Mouse (Mus musculus) spleen, postnatal 36 days (tissue): ENCODE measurements at regions not wholly inside any gene's neighbourhood (a gene's known extent, or its start where the extent isn't known, plus 50 kb on each side); places are given as distances from the start of the nearest gene placed in this dataset.

Experiments used
- DNase-seq, 2 experiments: peaks; one replicate each; pipeline ENCODE4 v3.0.0; 2022; ENCODE audit warnings: low spot score in 2 of 2, mixed read lengths in 1 of 2

GRCm38 (mm10) chr1:102628061-102628460, 2140.3 kb upstream of the Cdh20 start:
- DNase-seq: peak; percentile 84 to 92

- DNase-seq: no peak
Observed at GRCm38 (mm10) chr1:102644379-102644778, 2123.9 kb upstream of the Cdh20 start.

GRCm38 (mm10) chr1:102687367-102688070, 2080.8 kb upstream of the Cdh20 start:
- DNase-seq: no peak

GRCm38 (mm10) chr1:102716459-102716858, 2051.9 kb upstream of the Cdh20 start:
- no peak for DNase-seq

GRCm38 (mm10) chr1:102733991-102734390, 2034.3 kb upstream of the Cdh20 start:
- no peak for DNase-seq

- no peak for DNase-seq
Observed at GRCm38 (mm10) chr1:102735392-102735791, 2032.9 kb upstream of the Cdh20 start.

GRCm38 (mm10) chr1:102757941-102758340, 2010.4 kb upstream of the Cdh20 start:
- no peak for DNase-seq
